Mouse (Mus musculus) right cerebral cortex, postnatal 14 days (tissue): ENCODE measurements at regions not wholly inside any gene's neighbourhood (a gene's known extent, or its start where the extent isn't known, plus 50 kb on each side); places are given as distances from the start of the nearest gene placed in this dataset.
"Not testable (repeated sequence)": the region's sequence is repeated elsewhere in the genome, so short reads cannot be mapped to it uniquely, and the experiment has no call there.

Experiments used
- DNase-seq: peaks from one replicate; pipeline ENCODE4 v3.0.0; 2022

DNA sequence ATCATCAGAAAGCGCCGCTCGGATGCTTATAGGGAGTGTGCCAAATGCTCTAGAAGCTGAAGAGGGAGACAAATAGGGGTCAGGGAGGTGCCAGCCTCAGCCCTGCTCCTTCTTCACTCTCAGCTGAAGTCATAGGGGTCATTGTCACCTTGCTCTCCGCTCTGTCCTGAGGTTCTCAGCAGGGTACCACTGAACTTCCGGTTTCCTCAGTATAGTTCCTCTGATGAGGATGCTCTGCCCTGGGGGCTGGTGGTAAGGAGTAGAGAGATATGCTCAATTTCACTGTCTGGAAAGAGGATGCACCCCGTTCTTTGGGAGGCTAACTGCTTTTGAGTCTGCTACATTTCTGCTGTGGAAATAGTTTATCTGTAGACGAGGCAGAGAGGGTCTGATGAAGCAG, 211.4 kb downstream of the Zfp619 start:
- no peak for DNase-seq

DNA sequence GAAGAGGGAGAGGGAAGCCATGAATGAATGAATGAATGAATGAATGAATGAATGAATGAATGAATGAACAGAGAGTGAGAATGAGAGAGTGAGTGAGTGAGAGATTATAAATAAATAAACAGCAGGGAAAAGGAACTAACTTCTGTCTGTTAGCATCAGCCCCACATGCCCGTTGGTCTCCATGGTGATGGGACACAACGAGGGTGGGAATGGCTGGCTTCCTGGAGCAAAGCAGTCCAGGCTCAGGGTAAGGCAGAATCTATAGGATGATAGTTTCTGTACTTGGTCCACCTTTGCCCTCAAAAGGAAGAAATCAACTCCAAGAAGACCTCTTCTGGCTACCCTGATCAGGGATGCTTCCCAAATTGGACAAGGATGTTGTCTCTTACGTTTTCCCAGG, 212.2 kb downstream of the Zfp619 start:
- no peak for DNase-seq

DNA sequence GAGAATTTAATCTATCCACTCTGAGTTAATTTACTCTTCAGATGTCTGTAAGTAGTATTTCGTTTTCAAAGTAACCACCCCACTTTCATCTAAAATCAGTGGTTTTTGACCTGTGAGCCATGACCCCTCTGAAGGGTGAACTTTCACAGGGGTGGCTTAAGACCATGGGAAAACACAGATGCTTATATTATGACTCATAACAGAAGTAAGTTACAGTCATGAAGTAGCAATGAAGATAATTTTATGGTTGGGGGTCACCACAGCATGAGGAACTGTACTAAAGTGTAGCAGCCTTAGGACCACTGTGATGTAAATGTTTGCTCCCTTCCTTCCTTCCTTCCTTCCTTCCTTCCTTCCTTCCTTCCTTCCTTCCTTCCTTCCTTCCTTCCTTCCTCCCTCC, 215.2 kb downstream of the Zfp619 start:
- DNase-seq, result no peak

DNA sequence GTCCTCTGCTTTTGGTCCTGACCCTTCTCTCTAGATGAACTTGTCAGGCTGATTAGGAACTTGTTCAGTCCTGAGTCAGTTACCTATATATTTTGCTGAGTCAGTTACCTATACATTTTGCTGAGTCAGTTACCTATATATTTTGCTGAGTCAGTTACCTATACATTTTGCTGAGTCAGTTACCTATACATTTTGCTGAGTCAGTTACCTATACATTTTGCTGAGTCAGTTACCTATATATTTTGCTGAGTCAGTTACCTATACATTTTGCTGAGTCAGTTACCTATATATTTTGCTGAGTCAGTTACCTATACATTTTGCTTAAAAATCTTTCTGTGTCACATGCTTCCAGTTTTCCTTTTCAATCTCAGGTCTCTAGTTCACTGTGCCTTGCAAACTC, 230.8 kb downstream of the Zfp619 start:
- not testable (repeated sequence) for DNase-seq

DNA sequence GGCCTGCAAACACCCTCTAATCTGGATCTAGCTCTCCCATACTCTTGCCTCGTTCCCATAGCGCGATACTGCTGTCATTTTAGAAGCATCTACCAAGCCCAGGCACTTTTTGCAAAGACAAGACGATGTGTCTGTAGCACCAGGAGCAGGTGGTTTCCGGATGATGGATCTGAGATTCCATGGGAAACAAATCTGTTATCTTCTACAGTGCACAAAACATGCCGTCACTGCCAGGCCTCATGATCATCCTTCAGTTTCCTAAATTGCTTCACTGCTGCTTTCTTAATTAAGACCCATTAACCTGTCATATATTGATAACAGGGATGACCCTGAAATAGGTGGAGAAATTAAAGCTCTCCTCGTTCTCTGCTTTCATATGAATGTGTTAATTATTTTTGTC, 232.9 kb downstream of the Zfp619 start:
- no peak for DNase-seq

DNA sequence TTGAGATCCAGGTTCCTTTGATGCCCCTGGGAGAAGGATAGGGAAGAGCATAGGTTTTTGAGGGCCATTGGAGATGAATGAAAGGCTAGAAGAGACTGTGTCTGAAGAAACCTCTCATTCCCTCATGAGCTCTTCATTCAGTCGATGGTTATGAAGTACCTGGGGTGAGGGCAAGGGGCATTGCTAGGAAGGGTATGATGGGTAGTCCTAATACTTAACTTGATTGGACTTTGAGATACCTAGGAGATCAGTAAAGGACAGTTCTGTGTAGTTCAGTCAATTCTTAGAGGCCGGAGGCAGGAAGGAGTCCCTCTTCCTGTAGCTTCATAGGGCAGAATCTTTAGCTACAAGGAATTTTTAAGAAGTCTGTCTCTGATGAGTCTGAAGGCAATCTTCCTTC, 246.8 kb downstream of the Zfp619 start:
- no peak for DNase-seq

DNA sequence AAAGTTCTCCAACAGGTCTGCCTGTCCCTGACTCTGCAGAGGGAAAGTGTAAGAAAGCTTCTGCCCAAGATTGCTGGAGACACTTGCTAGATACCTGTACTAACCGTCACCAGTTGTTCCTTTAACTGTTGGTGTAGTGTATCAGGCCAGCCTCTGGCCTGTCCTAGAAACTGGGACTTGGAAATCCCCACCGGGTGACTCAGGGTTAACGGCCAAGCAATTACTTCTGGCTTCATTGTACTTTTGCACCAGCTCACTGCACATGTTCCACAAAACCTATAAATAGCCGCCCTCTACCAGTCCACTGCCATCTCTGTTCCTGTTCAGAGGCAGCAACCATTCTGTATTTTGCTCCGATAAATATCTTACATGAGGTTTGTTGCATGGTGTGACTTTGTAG, 247.5 kb downstream of the Zfp619 start:
- no peak for DNase-seq

DNA sequence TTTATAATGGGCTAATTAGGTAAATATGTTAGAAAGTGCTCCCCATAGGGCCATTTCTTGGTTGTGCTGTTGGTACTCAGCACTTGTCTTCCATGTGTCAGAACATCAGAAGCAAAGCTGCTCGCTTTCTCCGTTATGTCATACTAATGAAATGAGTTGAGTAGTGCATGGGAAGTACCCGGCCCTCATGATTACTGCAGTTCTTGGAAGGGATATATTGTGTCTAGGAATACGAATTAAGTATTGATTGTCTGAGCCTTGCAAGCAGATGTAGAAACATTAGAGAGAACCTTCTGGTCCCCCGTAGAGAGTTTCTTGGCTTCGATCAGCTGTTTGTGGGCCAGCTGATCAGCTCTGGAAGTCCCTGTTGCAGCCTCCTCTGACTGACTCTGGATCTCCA, 255.7 kb downstream of the Zfp619 start:
- no peak for DNase-seq

DNA sequence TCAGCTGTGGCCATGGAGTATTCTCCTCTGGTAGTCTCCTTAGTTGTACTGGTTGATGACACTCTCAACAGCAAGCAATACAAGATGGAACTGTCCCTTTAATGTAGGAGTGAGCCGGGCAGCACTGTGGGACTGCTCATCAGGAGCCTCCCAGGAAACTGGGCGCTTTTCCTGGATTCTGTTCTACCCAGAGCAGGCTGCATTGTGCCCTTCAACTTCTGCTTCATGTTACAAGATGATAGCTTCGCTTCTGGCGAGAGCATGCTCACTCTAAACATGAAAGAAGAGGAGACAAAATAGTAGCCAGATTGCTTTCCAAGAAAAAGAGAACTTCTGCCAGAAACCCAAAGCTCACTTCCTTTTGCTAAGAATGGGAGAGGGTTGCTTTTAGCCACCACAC, 271.8 kb downstream of the Zfp619 start:
- DNase-seq, result no peak

DNA sequence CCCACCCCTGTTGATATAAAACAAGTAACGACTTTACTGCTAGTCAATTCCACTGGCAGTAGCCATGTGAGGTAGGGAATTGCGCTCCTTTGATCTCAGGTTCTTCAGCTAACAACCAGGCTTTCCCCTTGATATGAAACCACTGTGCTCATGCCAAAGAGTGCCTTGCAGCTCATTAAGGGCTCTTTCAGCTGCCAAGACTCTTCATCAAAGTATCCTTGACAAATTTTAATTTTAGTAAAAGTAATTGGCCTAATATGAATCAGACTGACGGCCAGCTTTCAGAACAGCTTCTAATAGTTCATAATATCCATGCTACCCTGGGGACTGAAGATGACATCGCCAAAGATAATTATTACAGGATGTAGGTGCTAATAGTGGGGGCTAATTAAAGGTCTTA, 272.3 kb downstream of the Zfp619 start:
- no peak for DNase-seq

DNA sequence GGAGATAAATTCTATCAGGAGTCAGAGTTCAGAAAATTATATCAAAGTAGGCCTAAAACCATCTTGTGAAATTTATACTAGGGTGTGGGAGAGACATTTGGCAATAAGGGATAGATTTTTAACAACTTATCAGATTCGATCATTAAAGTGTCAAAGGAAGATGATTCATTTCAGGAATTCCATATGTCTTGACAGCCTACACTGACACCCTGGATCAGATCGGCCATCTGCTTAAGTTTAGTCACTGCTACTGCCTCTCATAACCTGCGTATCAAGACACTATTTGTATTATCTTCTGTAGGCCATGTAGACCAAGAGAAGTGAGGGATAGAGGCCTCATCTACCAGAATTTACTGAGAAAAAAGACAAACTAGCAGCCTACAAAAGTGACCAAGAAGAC, 277.2 kb downstream of the Zfp619 start:
- DNase-seq, result no peak

DNA sequence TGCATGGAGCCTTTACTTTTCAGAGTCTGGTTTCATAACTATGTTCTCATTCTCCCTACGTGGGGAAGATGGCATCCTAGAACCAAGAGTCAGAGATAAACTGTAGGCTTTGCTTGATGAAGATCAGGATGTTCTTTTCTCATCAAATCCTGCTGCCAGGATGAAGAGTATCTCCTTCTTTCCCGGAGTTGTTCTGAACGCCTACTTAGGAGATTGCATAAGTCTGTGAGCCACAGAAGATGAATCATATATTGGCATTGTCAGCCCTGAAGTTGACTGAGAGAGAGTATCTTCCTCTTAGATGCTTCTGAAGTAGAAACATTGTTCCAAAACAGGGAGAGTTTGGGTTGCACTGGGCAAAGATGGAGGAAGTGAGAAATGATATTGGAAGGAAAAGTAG, 286.7 kb downstream of the Zfp619 start:
- DNase-seq, result no peak

DNA sequence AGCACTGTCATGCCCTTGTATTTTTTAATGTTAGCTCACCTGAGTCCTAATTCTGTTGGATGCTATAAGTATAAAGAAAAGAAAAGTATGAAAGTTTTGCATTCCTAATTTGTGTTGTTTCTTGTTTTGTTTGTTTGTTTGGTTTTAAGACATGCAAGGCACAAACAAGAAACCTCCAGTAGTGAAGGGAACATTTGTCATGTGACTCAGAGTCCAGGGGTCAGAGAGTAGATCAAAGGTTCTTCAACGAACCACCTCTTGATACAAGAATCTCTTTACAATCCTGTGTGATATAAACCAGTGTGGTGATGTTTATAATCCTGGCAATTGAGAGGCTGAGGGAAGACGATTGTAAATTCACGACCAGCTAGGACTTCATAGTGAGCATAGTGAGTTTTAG, 300.5 kb downstream of the Zfp619 start:
- DNase-seq, result no peak

DNA sequence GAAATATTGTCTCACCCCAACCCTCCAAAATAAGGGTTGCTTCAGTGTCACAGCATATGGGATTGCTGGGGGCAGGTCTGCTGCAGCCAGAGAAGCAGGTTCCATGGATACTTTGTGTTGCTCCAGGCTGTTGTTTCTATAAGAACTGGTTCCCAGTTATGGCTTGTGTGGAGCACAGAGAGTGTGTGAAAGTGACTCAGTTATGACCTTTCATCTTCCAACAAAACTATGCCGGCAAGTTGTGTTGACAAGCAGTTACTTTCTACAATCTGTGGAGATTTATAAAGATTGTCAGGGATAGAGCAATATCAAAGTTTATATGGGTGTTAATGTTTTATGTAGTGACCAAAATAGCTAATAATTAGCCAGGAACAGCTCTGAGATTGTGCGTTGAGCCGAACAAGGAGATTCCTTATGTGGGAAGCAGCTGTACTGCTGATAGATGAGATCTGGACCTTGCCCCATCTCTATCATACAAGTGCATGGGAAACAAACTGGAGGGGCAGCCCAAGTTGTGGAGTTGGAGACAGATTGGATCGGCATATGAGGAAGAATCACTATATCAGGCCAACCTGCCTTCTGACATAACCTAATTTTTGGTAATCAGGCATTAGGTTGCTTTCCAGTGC, 305.1 kb downstream of the Zfp619 start:
- DNase-seq, result no peak

DNA sequence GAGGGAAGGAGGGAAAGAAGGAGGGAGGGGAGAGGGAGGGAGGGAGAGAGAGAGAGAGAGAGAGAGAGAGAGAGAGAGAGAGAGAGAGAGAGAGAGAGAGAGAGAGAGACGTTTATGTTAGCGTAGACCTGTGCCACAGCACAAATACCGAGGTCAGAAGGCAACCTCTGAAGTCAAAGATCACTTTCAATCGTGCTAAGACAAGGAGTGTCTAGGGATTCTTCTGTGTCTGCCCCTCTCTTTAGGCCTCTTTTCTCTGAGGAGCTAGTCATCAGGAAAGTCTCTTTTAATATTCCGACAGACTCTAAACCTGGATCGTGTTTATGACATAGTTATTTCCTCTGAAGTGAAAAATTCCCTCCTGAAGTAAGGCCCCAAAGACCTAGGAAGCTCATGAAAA, 310.8 kb downstream of the Zfp619 start:
- no peak for DNase-seq

DNA sequence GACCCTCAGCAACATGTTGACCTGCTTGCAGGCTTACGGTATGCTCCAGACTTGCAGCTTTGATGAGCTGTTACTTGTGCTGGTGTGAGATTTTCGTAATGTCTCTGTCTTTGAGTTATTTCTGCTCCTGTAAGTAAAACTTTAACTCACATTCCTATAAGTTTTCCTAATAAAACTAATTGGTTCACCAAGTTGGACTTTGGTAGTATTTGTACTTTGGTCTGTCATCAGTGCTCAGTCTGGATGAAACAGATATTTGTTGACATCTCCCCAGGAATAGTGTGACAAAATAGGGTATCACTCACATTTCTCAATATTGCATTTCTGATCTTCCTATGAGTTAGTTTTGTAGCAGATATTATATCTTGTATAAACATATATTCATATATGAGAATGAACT, 313.3 kb downstream of the Zfp619 start:
- DNase-seq, result no peak

DNA sequence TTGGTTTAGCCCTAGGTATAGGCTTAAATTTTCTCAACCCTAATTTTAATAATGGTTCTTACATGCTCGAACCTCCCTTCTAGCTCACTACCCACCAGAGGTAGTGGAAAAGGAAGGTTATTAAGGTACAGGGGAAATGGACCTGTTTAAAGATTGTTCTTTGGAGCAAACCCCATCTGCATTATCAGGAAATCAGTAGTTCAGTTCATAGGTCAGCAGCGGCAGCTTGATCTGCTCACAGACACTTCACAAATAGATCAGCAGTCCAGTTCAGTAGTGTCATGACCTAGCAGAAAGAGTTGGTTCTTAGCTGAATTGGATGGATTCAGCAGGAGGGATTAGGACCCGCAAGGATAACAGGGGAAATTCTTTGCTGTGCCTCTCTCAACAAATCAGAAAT, 324.4 kb downstream of the Zfp619 start:
- DNase-seq, result no peak

DNA sequence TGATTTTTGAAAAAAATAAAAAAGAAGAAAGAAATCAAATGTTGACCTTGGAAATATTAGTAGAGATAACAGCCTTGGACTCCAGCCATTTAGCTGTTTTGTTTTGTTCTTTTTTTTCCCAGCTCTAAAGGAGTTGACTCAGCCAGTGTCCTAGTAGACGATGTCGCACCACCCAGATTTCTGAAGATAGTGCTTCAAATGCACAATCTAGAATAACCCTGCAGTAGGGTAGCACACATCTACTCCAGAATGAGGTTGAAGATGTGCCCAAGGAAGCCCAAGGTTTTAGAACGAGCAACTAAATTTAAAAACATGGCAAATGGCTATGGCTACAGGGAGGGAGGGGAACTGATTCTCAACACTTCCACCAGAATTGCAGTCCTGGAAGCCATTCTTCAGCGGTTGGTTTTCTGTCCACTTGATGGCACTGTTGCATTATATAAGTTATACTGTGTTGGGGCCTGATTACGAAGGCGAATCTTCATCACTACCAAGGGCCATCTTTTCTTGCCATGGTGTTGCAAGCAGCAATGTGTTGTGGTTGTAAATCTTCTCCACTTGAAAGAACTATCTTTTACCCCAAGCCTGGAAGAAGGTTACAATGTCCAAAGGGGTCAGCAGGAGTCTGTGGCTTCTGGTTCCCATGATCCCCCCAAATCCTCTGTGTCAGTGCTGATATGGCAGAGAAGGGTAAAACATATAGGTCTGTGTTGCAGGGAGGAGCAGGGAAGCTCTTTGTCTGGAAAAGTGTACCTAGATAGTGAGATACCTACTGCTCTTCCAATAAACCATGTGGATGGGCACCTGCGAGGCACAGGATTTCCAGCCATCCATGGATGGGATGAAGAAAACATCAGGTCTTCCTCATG, 330.6 kb downstream of the Zfp619 start:
- peak; percentile 48 for DNase-seq

DNA sequence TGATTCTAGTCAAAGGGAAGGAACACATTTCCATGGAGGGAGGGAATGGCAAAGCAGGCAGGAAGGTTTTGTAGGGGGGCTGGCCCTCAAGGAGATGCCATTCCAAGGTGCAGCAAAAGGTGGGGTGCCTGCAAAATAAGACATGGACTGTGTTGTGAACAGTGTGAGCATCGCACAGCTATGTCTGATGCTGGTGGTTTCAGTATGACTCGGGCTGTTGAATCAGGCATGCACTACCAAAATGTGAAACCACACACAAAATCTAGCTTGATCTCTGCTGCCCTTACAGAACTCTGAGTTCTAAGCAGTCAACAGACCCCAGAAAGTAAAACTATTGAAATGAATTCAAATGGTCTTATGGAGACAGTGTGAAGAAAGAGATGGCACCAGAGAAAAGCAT, 339.7 kb downstream of the Zfp619 start:
- DNase-seq, result no peak

DNA sequence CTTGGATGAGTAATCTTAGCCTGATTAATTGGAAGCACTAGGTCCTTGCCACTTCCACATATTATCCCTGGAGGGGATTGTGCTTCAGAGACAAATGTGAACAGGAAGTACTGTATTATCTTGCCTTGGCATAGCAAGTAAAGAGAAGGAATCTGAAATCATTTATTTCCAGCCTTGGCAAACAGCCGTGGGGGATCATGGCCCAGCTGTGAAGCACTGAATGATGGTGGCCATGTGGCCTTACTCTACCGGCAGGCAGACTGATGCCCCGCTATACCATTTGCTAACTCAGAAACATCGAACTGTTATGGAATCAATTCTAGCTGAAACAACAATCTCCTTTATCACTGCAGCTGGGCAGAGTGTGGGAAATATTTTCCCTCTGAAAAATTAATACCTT, 345.3 kb downstream of the Zfp619 start:
- DNase-seq, result no peak

DNA sequence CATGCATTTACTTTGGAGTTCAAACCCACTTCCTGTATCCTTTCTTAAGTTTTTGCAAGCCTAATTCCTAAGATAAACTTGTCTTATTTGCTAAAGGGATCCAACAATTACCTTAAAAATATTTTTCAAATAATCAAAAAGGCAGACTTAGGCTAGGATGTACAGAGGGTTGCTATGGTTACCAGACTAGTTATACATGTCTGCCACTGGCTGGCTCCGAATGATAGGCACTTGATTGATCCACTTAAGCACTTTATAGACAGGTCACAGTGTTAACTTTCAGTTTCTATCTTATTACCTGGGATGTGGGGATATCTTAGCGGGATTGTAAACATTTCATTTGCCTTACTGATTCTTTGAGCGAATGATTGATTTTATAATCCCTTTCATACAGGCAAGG, 346.6 kb downstream of the Zfp619 start:
- DNase-seq, result no peak

DNA sequence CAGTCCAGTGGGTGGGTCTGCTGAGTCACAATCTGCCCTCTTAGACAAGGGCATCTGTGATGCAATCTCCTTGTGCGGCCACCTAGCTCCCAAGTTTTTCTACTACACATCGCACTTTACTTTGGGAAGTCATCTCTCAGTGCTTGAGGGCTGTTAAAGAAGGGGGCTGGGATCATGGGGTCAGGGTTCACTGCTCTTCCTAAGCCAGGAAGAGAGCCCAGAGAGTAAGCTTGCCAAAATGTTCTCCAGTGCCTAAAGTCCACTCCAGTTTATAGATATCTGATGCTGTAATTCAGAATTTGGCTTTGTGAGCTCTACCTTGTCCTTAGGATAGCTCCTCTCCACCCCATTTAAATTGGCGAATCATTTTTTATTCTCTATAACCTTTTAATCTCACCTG, 347.2 kb downstream of the Zfp619 start:
- DNase-seq, result no peak

DNA sequence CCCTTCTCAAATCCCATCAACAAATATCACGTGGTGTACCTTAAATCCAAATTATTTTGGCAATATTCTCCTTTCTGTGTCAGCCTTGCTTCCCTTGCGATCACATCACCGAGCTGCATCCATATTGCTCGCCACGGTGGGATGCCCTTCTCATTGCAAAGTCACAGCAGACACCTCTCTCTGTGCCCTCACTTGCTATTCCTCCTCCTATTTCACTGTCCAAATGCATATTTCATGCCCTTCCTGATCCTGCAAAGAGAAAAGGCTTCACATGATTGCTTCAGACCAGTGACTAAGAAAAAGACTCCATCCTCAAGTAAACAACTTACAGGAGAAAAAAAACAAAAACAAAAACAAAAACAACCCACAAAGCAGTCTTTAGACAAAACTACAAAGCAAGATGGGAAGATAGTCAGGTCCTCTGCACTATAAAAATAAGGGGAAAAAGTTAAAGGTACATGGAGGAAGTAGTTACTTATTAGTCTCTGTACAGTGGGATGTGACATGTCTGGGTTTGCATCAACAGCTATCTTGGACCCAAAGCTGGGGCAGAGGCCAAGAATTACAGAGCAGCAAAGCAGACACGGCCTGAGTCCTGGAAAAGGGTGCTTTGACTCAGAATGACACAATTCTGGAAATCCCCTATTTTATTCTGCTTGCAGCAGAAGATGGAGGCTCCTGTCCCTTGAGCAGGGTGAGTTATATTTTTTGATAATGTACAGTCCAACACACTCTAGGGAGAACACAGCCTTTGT, 349.3 kb downstream of the Zfp619 start:
- no peak for DNase-seq

DNA sequence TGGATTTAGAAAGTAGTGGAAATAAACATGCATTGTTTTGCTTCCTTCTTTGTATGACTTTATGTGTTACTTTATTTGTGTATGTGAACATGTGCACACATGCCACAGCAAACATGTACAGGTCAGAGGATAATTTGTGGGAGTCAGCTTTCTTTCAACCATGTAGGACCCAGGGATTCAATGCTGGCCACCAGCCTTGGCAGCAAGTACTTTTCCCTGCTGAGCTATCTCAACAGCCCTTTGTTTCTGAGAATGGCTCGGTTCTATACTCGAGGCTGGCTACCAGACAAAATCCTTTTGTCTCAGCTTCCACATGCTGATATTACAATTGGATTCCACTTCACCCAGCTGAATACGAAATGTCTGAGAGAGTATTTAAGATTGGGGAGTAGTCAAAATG, 349.9 kb downstream of the Zfp619 start:
- DNase-seq, result no peak
